ENCODE assay signal across 8 mouse cellular contexts in genomic region chr8:70353194-70353817, GRCm38 (mm10). TPM values are rescaled to one million over a fixed set of nuclear protein-coding genes. Genes with fewer than 3 reads are reported as not detected.
DNase-seq lines count a peak whose midpoint lies in the region; ATAC-seq and TF ChIP-seq lines count a peak whose summit lies in the region.

Upf1 (minus strand) TSS chr8:70353278.

- H3K36me3 ChIP-seq in megakaryocyte, embryonic 14.5 days (replicated peaks; ENCODE audit: low read length) = peaks cover 31% of the 10 kb centered on the region

- no peaks in the 10 kb centered on the region for H3K27me3 ChIP-seq in megakaryocyte, embryonic 14.5 days (replicated peaks)

- no peak for TF ChIP-seq CTCF in cortical plate, adult 2 months (IDR thresholded peaks at IDR 0.05; ENCODE audit: extremely low read depth, insufficient read depth, low read length)

- ATAC-seq in activated CD4-positive, CD25-positive, alpha-beta regulatory T cell, adult 4 months = peak; percentile 76

- H3K4me1 ChIP-seq in cortical plate, adult 2 months (ENCODE audit: control insufficient read depth, insufficient read depth, low read length) = peaks cover 6% of the 10 kb centered on the region; the same call in 1 of the 2 replicates
- H3K4me1 ChIP-seq in megakaryocyte, embryonic 14.5 days = peaks cover 61% of the 10 kb centered on the region

- H3K9me3 ChIP-seq in megakaryocyte, embryonic 14.5 days = no peaks in the 10 kb centered on the region

- peak within 1 kb of the TSS; percentile 26; the same call in 1 of the 2 replicates for H3K27ac ChIP-seq in cortical plate, adult 2 months (ENCODE audit: insufficient read depth, low read length)

- TF ChIP-seq POLR2A in cortical plate, adult 2 months (IDR thresholded peaks at IDR 0.05; ENCODE audit: extremely low read depth, insufficient read depth, low read length) = peak; percentile 97

- DNase-seq in gastrocnemius, adult 8-10 months (ENCODE audit: low spot score in 2 of 2) = peak; percentile 95 to 98
- peak; percentile 93 for DNase-seq in hindlimb bud, embryonic 11.5 days (ENCODE audit: extremely low spot score, low read depth, low spot score)
- DNase-seq in left cerebral cortex, adult 8-10 months (ENCODE audit: low spot score in 2 of 2) = peak; percentile 98
- peak; percentile 99 to 100 for DNase-seq in right cerebral cortex, postnatal 10 days (ENCODE audit: low spot score in 2 of 2)
- peak; percentile 100 for DNase-seq in urinary bladder, postnatal 25 days (ENCODE audit: low spot score)

- H3K4me3 ChIP-seq in cortical plate, adult 2 months (ENCODE audit: insufficient read depth, low read length) = peak within 1 kb of the TSS; percentile 40
- H3K4me3 ChIP-seq in megakaryocyte, embryonic 14.5 days (replicated peaks) = peak within 1 kb of the TSS; percentile 97

RNA-seq across cellular contexts. Expression of gene Upf1, which starts in this region (rescaled TPM):
- polyA plus RNA-seq in activated CD4-positive, CD25-positive, alpha-beta regulatory T cell, adult 4 months (2017; shearing (Covaris generic)) = 10 to 100 TPM; 12.1 to 15.3 TPM
- 23.8 TPM in 2 replicates for polyA plus RNA-seq in cortical plate, adult 2 months (2012; rRNA removed)
- total RNA-seq in gastrocnemius, adult 8-10 months (2022) = 10 to 100 TPM; 29.7 to 32.7 (median 30.8) TPM
- total RNA-seq in left cerebral cortex, adult 8-10 months (2022) = 10 to 100 TPM; 55.1 to 60.8 (median 59.2) TPM
- polyA plus RNA-seq in megakaryocyte, embryonic 14.5 days (2012; ENCODE audit: insufficient read depth, low replicate concordance) = 75.0 and 100 TPM in 2 replicates

Comparison
In these comparisons a context has a peak if more than half of its experiments do, and no peak if none do; other contexts are left out.
1. Peak in every context shown above with its lines: DNase-seq, ATAC-seq, H3K4me3 ChIP-seq and H3K27ac ChIP-seq.